ENCODE assay signal across 15 mouse cellular contexts in genomic region chr17:25068690-25069089, GRCm38 (mm10). TPM values are rescaled to one million over a fixed set of nuclear protein-coding genes. Genes with fewer than 3 reads are reported as not detected.
A peak's percentile ranks its signal among the peaks of the same experiment; 100 is the strongest.
DNase-seq lines count a peak whose midpoint lies in the region; ATAC-seq and TF ChIP-seq lines count a peak whose summit lies in the region.
"Had no signal": no experiment of that assay in that cellular context is flagged by ENCODE, and none has a peak within 500 bp of the region (broad histone marks: within the 10 kb centered on the region; RNA-seq: fewer than 3 reads in every experiment).

No protein-coding gene starts in this region.

- no peaks in the 10 kb centered on the region for H3K27me3 ChIP-seq in heart, embryonic 11.5 days (ENCODE audit: control insufficient read depth, insufficient read depth, low read length)
- no peaks in the 10 kb centered on the region for H3K27me3 ChIP-seq in kidney, postnatal 0 days (ENCODE audit: insufficient read depth, low read length)
- no peaks in the 10 kb centered on the region for H3K27me3 ChIP-seq in lung, postnatal 0 days (replicated peaks; ENCODE audit: insufficient read depth, low read length)
- no peaks in the 10 kb centered on the region for H3K27me3 ChIP-seq in liver, postnatal 0 days (ENCODE audit: insufficient read depth, low read length)
- H3K27me3 ChIP-seq: forebrain, embryonic 15.5 days; midbrain, embryonic 15.5 days had no signal

- no peaks in the 10 kb centered on the region; the same call in 1 of the 2 replicates for H3K36me3 ChIP-seq in heart, embryonic 11.5 days (ENCODE audit: control insufficient read depth, insufficient read depth, low read length)
- H3K36me3 ChIP-seq in kidney, postnatal 0 days (ENCODE audit: insufficient read depth, low read length) = no peaks in the 10 kb centered on the region
- peaks cover 17% of the 10 kb centered on the region; the same call in 1 of the 2 replicates for H3K36me3 ChIP-seq in lung, postnatal 0 days (ENCODE audit: insufficient read depth, low read length)
- no peaks in the 10 kb centered on the region; the same call in 1 of the 2 replicates for H3K36me3 ChIP-seq in liver, postnatal 0 days (replicated peaks; ENCODE audit: insufficient read depth, low read length)
- H3K36me3 ChIP-seq: midbrain, embryonic 15.5 days had no signal

- no peak overlapping the region for H3K4me2 ChIP-seq in heart, embryonic 11.5 days
- H3K4me2 ChIP-seq in kidney, postnatal 0 days (ENCODE audit: low read length) = no peak overlapping the region
- H3K4me2 ChIP-seq in lung, postnatal 0 days (replicated peaks; ENCODE audit: low read depth, low read length) = no peak overlapping the region
- H3K4me2 ChIP-seq in liver, postnatal 0 days (ENCODE audit: low read depth, low read length) = no peak overlapping the region
- H3K4me2 ChIP-seq: forebrain, embryonic 15.5 days; midbrain, embryonic 15.5 days had no signal

- 0 out of 2 replicates have a peak overlapping the region, but pooled peaks have one; percentile 42 for H3K27ac ChIP-seq in heart, embryonic 11.5 days (ENCODE audit: low read depth, low read length)
- peak overlapping the region; percentile 62; the same call in 1 of the 2 replicates for H3K27ac ChIP-seq in kidney, postnatal 0 days
- H3K27ac ChIP-seq in lung, postnatal 0 days (ENCODE audit: low read length) = peak overlapping the region; percentile 72
- no peak overlapping the region; the same call in 1 of the 2 replicates for H3K27ac ChIP-seq in liver, postnatal 0 days (ENCODE audit: low read depth)
- H3K27ac ChIP-seq: forebrain, embryonic 15.5 days; midbrain, embryonic 15.5 days had no signal

- no peak for ATAC-seq in heart, embryonic 11.5 days (replicated peaks; ENCODE audit: insufficient number of reproducible peaks, low FRiP score, low TSS enrichment)
- ATAC-seq in kidney, postnatal 0 days (replicated peaks; ENCODE audit: low FRiP score, low read depth) = no peak
- no peak for ATAC-seq in lung, postnatal 0 days
- ATAC-seq in liver, postnatal 0 days = 0 out of 2 replicates have a peak, but pooled peaks have one; percentile 17
- ATAC-seq: forebrain, embryonic 15.5 days; midbrain, embryonic 15.5 days had no signal

- no peak overlapping the region for H3K9ac ChIP-seq in heart, embryonic 11.5 days (ENCODE audit: low read depth, low read length)
- no peak overlapping the region for H3K9ac ChIP-seq in kidney, postnatal 0 days (ENCODE audit: low read depth, low read length)
- H3K9ac ChIP-seq in lung, postnatal 0 days (replicated peaks; ENCODE audit: low read depth) = no peak overlapping the region
- H3K9ac ChIP-seq in liver, postnatal 0 days (replicated peaks) = no peak overlapping the region
- H3K9ac ChIP-seq: forebrain, embryonic 15.5 days; midbrain, embryonic 15.5 days had no signal

- no peak for TF ChIP-seq EP300 in lung, postnatal 0 days (IDR thresholded peaks at IDR 0.05)
- no peak for TF ChIP-seq EP300 in liver, postnatal 0 days (IDR thresholded peaks at IDR 0.05; ENCODE audit: low read depth)

- no peak overlapping the region for H3K4me3 ChIP-seq in heart, embryonic 11.5 days (ENCODE audit: low read depth, low read length)
- no peak overlapping the region for H3K4me3 ChIP-seq in kidney, postnatal 0 days (replicated peaks; ENCODE audit: low read depth, low read length)
- H3K4me3 ChIP-seq in lung, postnatal 0 days (ENCODE audit: low read depth, low read length) = no peak overlapping the region
- no peak overlapping the region for H3K4me3 ChIP-seq in liver, postnatal 0 days (ENCODE audit: low read depth, low read length)
- H3K4me3 ChIP-seq: forebrain, embryonic 15.5 days; midbrain, embryonic 15.5 days had no signal

- no peak for DNase-seq in heart, adult 8-10 months (ENCODE audit: low spot score)
- DNase-seq in kidney, postnatal 0 days (ENCODE audit: low spot score) = no peak
- no peak for DNase-seq in kidney, adult 18-20 months
- no peak for DNase-seq in lung, postnatal 0 days (ENCODE audit: low spot score)
- DNase-seq in lung, postnatal 25 days (ENCODE audit: low spot score) = no peak
- no peak for DNase-seq in liver, postnatal 0 days
- DNase-seq: cerebellum, postnatal 10 days; embryo, embryonic 11 days; right cerebral cortex, postnatal 14 days had no signal

- no peaks in the 10 kb centered on the region for H3K9me3 ChIP-seq in heart, embryonic 11.5 days (replicated peaks; ENCODE audit: control insufficient read depth, low read length)
- no peaks in the 10 kb centered on the region for H3K9me3 ChIP-seq in kidney, postnatal 0 days (replicated peaks; ENCODE audit: low read length)
- H3K9me3 ChIP-seq in lung, postnatal 0 days (ENCODE audit: low read length) = no peaks in the 10 kb centered on the region
- H3K9me3 ChIP-seq in liver, postnatal 0 days (ENCODE audit: low read length) = no peaks in the 10 kb centered on the region
- H3K9me3 ChIP-seq: forebrain, embryonic 15.5 days; midbrain, embryonic 15.5 days had no signal

- H3K4me1 ChIP-seq in heart, embryonic 11.5 days (ENCODE audit: control insufficient read depth, insufficient read depth, low read length) = peaks cover 19% of the 10 kb centered on the region
- no peaks in the 10 kb centered on the region for H3K4me1 ChIP-seq in kidney, postnatal 0 days (replicated peaks; ENCODE audit: insufficient read depth, low read length)
- H3K4me1 ChIP-seq in lung, postnatal 0 days (ENCODE audit: insufficient read depth, low read depth, low read length) = peaks cover 15% of the 10 kb centered on the region; the same call in 1 of the 2 replicates
- peaks cover 28% of the 10 kb centered on the region for H3K4me1 ChIP-seq in liver, postnatal 0 days (ENCODE audit: insufficient read depth)
- H3K4me1 ChIP-seq: forebrain, embryonic 15.5 days; midbrain, embryonic 15.5 days had no signal

- TF ChIP-seq CTCF in kidney, postnatal 0 days (IDR thresholded peaks at IDR 0.05; ENCODE audit: low read depth) = no peak
- no peak for TF ChIP-seq CTCF in lung, postnatal 0 days (IDR thresholded peaks at IDR 0.05)
- no peak for TF ChIP-seq CTCF in liver, postnatal 0 days (IDR thresholded peaks at IDR 0.05; ENCODE audit: low read depth)

- 44% methylated on average over 2 of the region's 2 CpGs for WGBS in heart, embryonic 11.5 days (ENCODE audit: insufficient replicate concordance)
- WGBS in kidney, postnatal 0 days = 63% methylated on average over 2 of the region's 2 CpGs
- WGBS in lung, postnatal 0 days = 57% methylated on average over 2 of the region's 2 CpGs
- 43% methylated on average over 2 of the region's 2 CpGs for WGBS in liver, postnatal 0 days (ENCODE audit: insufficient replicate concordance)

RNA-seq across cellular contexts. Expression of gene Tmem204, which starts 14.7 kb away (rescaled TPM):
- polyA plus RNA-seq in heart, embryonic 11.5 days (2014; fragmentation: Nextera tagmentation; extraction: Ambion mirVana) = 14.4 and 18.5 TPM in 2 replicates
- 10 to 100 TPM; 29.7 to 45.6 (median 39.3) TPM for total RNA-seq in heart, adult 8-10 months (2022)
- polyA plus RNA-seq in kidney, postnatal 0 days (2015; fragmentation: Nextera tagmentation; extraction: Ambion mirVana) = 54.5 and 59.9 TPM in 2 replicates
- 186 and 218 TPM in 2 replicates for polyA plus RNA-seq in lung, postnatal 0 days (2015; fragmentation: Nextera tagmentation; extraction: Ambion mirVana)
- 8.3 and 9.4 TPM in 2 replicates for polyA plus RNA-seq in liver, postnatal 0 days (2015; fragmentation: Nextera tagmentation; extraction: Ambion mirVana)
- total RNA-seq: hematopoietic stem cell, adult 5-6 weeks had no signal

RNA-seq across cellular contexts. Expression of gene Telo2, which starts 47.1 kb away (rescaled TPM):
- 22.1 and 25.4 TPM in 2 replicates for polyA plus RNA-seq in heart, embryonic 11.5 days (2014; fragmentation: Nextera tagmentation; extraction: Ambion mirVana)
- total RNA-seq in heart, adult 8-10 months (2022) = 10 to 100 TPM; 10.8 to 15.7 (median 13.5) TPM
- polyA plus RNA-seq in kidney, postnatal 0 days (2015; fragmentation: Nextera tagmentation; extraction: Ambion mirVana) = 24.2 and 24.7 TPM in 2 replicates
- 13.7 and 13.9 TPM in 2 replicates for polyA plus RNA-seq in lung, postnatal 0 days (2015; fragmentation: Nextera tagmentation; extraction: Ambion mirVana)
- 5.3 and 5.7 TPM in 2 replicates for polyA plus RNA-seq in liver, postnatal 0 days (2015; fragmentation: Nextera tagmentation; extraction: Ambion mirVana)

RNA-seq across cellular contexts. Expression of gene Ptx4, which starts 51.9 kb away (rescaled TPM):
- polyA plus RNA-seq in heart, embryonic 11.5 days (2014; fragmentation: Nextera tagmentation; extraction: Ambion mirVana) = 0.10 TPM in 1 of 2 replicates, not detected in the other
- 1 to 10 TPM; 3.4 to 7.7 (median 4.5) TPM for total RNA-seq in heart, adult 8-10 months (2022)
- polyA plus RNA-seq in kidney, postnatal 0 days (2015; fragmentation: Nextera tagmentation; extraction: Ambion mirVana) = not detected in 2 replicates
- 0.25 and 0.32 TPM in 2 replicates for polyA plus RNA-seq in lung, postnatal 0 days (2015; fragmentation: Nextera tagmentation; extraction: Ambion mirVana)
- not detected in 2 replicates for polyA plus RNA-seq in liver, postnatal 0 days (2015; fragmentation: Nextera tagmentation; extraction: Ambion mirVana)
- polyA plus RNA-seq: C2C12; forebrain, embryonic 15.5 days; midbrain, embryonic 15.5 days; neural tube, embryonic 11.5 days had no signal

RNA-seq across cellular contexts. Expression of gene Ift140, which starts 52.8 kb away (rescaled TPM):
- polyA plus RNA-seq in heart, embryonic 11.5 days (2014; fragmentation: Nextera tagmentation; extraction: Ambion mirVana) = 17.4 and 17.9 TPM in 2 replicates
- total RNA-seq in heart, adult 8-10 months (2022) = 1 to 10 TPM; 3.5 to 6.3 (median 4.5) TPM
- 10.1 and 10.9 TPM in 2 replicates for polyA plus RNA-seq in kidney, postnatal 0 days (2015; fragmentation: Nextera tagmentation; extraction: Ambion mirVana)
- 6.8 and 7.9 TPM in 2 replicates for polyA plus RNA-seq in lung, postnatal 0 days (2015; fragmentation: Nextera tagmentation; extraction: Ambion mirVana)
- 36.9 and 42.7 TPM in 2 replicates for polyA plus RNA-seq in liver, postnatal 0 days (2015; fragmentation: Nextera tagmentation; extraction: Ambion mirVana)

RNA-seq across cellular contexts. Expression of gene Cramp1l, which starts 53.1 kb away (rescaled TPM):
- polyA plus RNA-seq in heart, embryonic 11.5 days (2014; fragmentation: Nextera tagmentation; extraction: Ambion mirVana) = 6.8 and 8.9 TPM in 2 replicates
- 10 to 100 TPM in 1 of 4 experiments, 1 to 10 TPM in 3; 9.4 to 11.3 (median 9.6) TPM for total RNA-seq in heart, adult 8-10 months (2022)
- polyA plus RNA-seq in kidney, postnatal 0 days (2015; fragmentation: Nextera tagmentation; extraction: Ambion mirVana) = 3.4 and 4.5 TPM in 2 replicates
- 3.3 TPM in 2 replicates for polyA plus RNA-seq in lung, postnatal 0 days (2015; fragmentation: Nextera tagmentation; extraction: Ambion mirVana)
- 1.4 and 1.8 TPM in 2 replicates for polyA plus RNA-seq in liver, postnatal 0 days (2015; fragmentation: Nextera tagmentation; extraction: Ambion mirVana)
